Mouse (Mus musculus) E14TG2a.4 (cell line): Measurements from ENCODE around the gene Tecpr2.

Experiments
- CTCF ChIP-seq: conservative IDR thresholded peaks from 2 replicates; pipeline ENCODE4 v1.5.1; 2014; ENCODE audit warnings: low read length
- NANOG ChIP-seq: IDR thresholded peaks from 2 replicates; pipeline ENCODE4 v1.6.1; 2014; ENCODE audit warnings: borderline replicate concordance, low read length, mixed read lengths

GRCm38 (mm10) chr12:110983714-110984113, 94.7 kb downstream of the Tecpr2 start:
- TF ChIP-seq CTCF (no peak), NANOG (no peak)
